15 mouse cellular contexts compared by ENCODE assay signal in the genomic region with DNA sequence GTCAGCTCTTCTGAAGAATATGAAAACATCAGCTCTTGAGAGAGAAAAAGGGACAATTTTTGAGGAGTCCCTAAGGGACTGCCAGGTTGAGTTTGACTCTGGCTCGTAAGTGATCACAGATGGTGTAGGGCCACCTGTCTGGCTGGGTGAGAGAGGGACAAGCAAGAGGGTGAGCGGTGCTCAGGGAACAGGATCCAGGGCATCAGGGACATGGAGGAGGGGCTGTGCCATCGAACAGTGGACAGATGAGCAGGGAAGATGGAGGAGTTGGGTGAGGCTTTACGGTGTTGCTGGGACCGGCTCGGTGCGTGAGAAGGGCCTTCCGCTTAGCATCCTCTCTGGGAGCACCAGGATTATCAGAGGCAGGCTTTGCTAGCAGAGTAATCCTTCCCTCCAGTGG. TPM values are rescaled to one million over a fixed set of nuclear protein-coding genes. Genes with fewer than 3 reads are reported as not detected.
A peak's percentile ranks its signal among the peaks of the same experiment; 100 is the strongest.
DNase-seq lines count a peak whose midpoint lies in the region; ATAC-seq and TF ChIP-seq lines count a peak whose summit lies in the region.
"Had no signal": no experiment of that assay in that cellular context is flagged by ENCODE, and none has a peak within 500 bp of the region (broad histone marks: within the 10 kb centered on the region; RNA-seq: fewer than 3 reads in every experiment).

No protein-coding gene starts in this region.

- no peak for TF ChIP-seq CTCF in cerebellum, adult 2 months (IDR thresholded peaks at IDR 0.05; ENCODE audit: borderline replicate concordance, insufficient read depth, low read depth, low read length)
- no peak for TF ChIP-seq CTCF in hindbrain, postnatal 0 days (IDR thresholded peaks at IDR 0.05; ENCODE audit: low read depth)

- no peaks in the 10 kb centered on the region for H3K9me3 ChIP-seq in kidney, embryonic 14.5 days (ENCODE audit: control insufficient read depth, low read length)
- H3K9me3 ChIP-seq in hindbrain, postnatal 0 days (ENCODE audit: low read length), result no peaks in the 10 kb centered on the region
- H3K9me3 ChIP-seq: heart, embryonic 10.5 days had no signal

- no peak overlapping the region for H3K9ac ChIP-seq in kidney, embryonic 14.5 days (ENCODE audit: low read depth, low read length)
- H3K9ac ChIP-seq in hindbrain, postnatal 0 days (replicated peaks; ENCODE audit: low read length), result peak overlapping the region; percentile 28; the same call in 1 of the 2 replicates

- WGBS in kidney, embryonic 14.5 days, result 66% methylated on average over 8 of the region's 8 CpGs
- 12% methylated on average over 8 of the region's 8 CpGs for WGBS in cerebellum, adult 2 months
- 60% methylated on average over 8 of the region's 8 CpGs for WGBS in hindbrain, postnatal 0 days

- no peak for ATAC-seq in kidney, embryonic 14.5 days (ENCODE audit: low FRiP score, low TSS enrichment)
- ATAC-seq in hindbrain, postnatal 0 days, result no peak
- ATAC-seq in granulocyte monocyte progenitor cell, adult 5-6 weeks (replicated peaks; ENCODE audit: poor library complexity, severe bottlenecking), result no peak
- ATAC-seq: activated CD4-positive, CD25-positive, alpha-beta regulatory T cell, adult 4 months had no signal

- H3K4me2 ChIP-seq in kidney, embryonic 14.5 days (replicated peaks; ENCODE audit: low read depth, low read length), result peak overlapping the region; percentile 17; the same call in 1 of the 2 replicates
- H3K4me2 ChIP-seq in hindbrain, postnatal 0 days (ENCODE audit: low read depth, low read length), result peak overlapping the region; percentile 90

- no peak overlapping the region for H3K4me3 ChIP-seq in kidney, embryonic 14.5 days (ENCODE audit: low read length)
- H3K4me3 ChIP-seq in cerebellum, adult 2 months (replicated peaks; ENCODE audit: insufficient read depth, low read depth, low read length), result peak overlapping the region; percentile 42
- peak overlapping the region; percentile 16 for H3K4me3 ChIP-seq in hindbrain, postnatal 0 days (ENCODE audit: low read length)
- H3K4me3 ChIP-seq: heart, embryonic 10.5 days had no signal

- H3K27me3 ChIP-seq in kidney, embryonic 14.5 days (ENCODE audit: control insufficient read depth, insufficient read depth, low read length), result peaks cover 21% of the 10 kb centered on the region
- H3K27me3 ChIP-seq in cerebellum, adult 2 months (ENCODE audit: control insufficient read depth, insufficient read depth, low read length), result no peaks in the 10 kb centered on the region
- no peaks in the 10 kb centered on the region for H3K27me3 ChIP-seq in hindbrain, postnatal 0 days (ENCODE audit: insufficient read depth, low read length)

- DNase-seq in kidney, postnatal 25 days, result no peak
- DNase-seq in MN1 (ENCODE audit: low spot score), result peak; percentile 45
- DNase-seq in cerebellum, adult 2 months, result peak; percentile 75 to 83
- no peak for DNase-seq in hindbrain, postnatal 0 days (ENCODE audit: low spot score)
- no peak for DNase-seq in c-Kit-positive CD71-positive TER-119-positive erythroid progenitor cells, embryonic 14.5 days (ENCODE audit: low spot score)
- no peak for DNase-seq in adrenal gland, postnatal 25 days
- DNase-seq: heart, postnatal 36 days; kidney, adult 18-20 months; thymus, postnatal 25 days had no signal

- no peak for TF ChIP-seq POLR2A in cerebellum, adult 2 months (IDR thresholded peaks at IDR 0.05; ENCODE audit: borderline replicate concordance, insufficient read depth, low read length)

- H3K27ac ChIP-seq in kidney, embryonic 14.5 days (ENCODE audit: low read depth, low read length), result no peak overlapping the region
- H3K27ac ChIP-seq in cerebellum, adult 2 months (ENCODE audit: insufficient read depth, low read length), result peak overlapping the region; percentile 96
- peak overlapping the region; percentile 45; the same call in 1 of the 2 replicates for H3K27ac ChIP-seq in hindbrain, postnatal 0 days
- H3K27ac ChIP-seq: heart, embryonic 10.5 days; macrophage had no signal

- no peaks in the 10 kb centered on the region for H3K36me3 ChIP-seq in kidney, embryonic 14.5 days (ENCODE audit: control insufficient read depth, insufficient read depth, low read length)
- H3K36me3 ChIP-seq in hindbrain, postnatal 0 days (ENCODE audit: insufficient read depth, low read length), result no peaks in the 10 kb centered on the region
- H3K36me3 ChIP-seq: heart, embryonic 10.5 days had no signal

- H3K4me1 ChIP-seq in kidney, embryonic 14.5 days (ENCODE audit: control insufficient read depth, insufficient read depth, low read length), result peaks cover 9% of the 10 kb centered on the region; the same call in 1 of the 2 replicates
- peaks cover 39% of the 10 kb centered on the region for H3K4me1 ChIP-seq in cerebellum, adult 2 months (ENCODE audit: control insufficient read depth, insufficient read depth, low read length)
- peaks cover 17% of the 10 kb centered on the region for H3K4me1 ChIP-seq in hindbrain, postnatal 0 days (ENCODE audit: insufficient read depth, low read length)

RNA-seq across cellular contexts. Expression of a gene that starts 3.3 kb away (rescaled TPM):
- polyA plus RNA-seq in kidney, embryonic 14.5 days (2014; fragmentation: Nextera tagmentation; extraction: Ambion mirVana), result 35.7 and 51.3 TPM in 2 replicates
- 499 and 502 TPM in 2 replicates for polyA plus RNA-seq in cerebellum, adult 2 months (2012; rRNA removed)
- total RNA-seq in hindbrain, postnatal 0 days (2014; rRNA removed), result 283 and 297 TPM in 2 replicates
- 98.0 and 106 TPM in 2 replicates for polyA plus RNA-seq in hindbrain, postnatal 0 days (2015; fragmentation: Nextera tagmentation; extraction: Ambion mirVana)
- 0.23 TPM in 1 of 2 replicates, not detected in the other for total RNA-seq in granulocyte monocyte progenitor cell, adult 5-6 weeks (2014; fragmentation: Nextera tagmentation)
- total RNA-seq in granulocyte monocyte progenitor cell, adult 5-6 weeks (2017), result not detected in 2 replicates
- total RNA-seq in adrenal gland, postnatal 25 days (2021), result 27.3 and 35.2 TPM in 2 replicates
- total RNA-seq: MEL had no signal
- polyA plus RNA-seq: macrophage had no signal

Comparison
In these comparisons a context has a peak if more than half of its experiments do, and no peak if none do; other contexts are left out.
1. DNase-seq: peak in MN1 (single experiment) and cerebellum, adult 2 months (2 of 2); none in kidney, postnatal 25 days (0 of 2), hindbrain, postnatal 0 days (single experiment), c-Kit-positive CD71-positive TER-119-positive erythroid progenitor cells, embryonic 14.5 days (single experiment) and adrenal gland, postnatal 25 days (single experiment).
2. RNA of a gene that starts 3.3 kb away (total RNA-seq): 283 to 297 TPM in hindbrain, postnatal 0 days and 27.3 to 35.2 TPM in adrenal gland, postnatal 25 days; 0.23 TPM in granulocyte monocyte progenitor cell, adult 5-6 weeks; every median in the first group is over 10 times any median in the second.